Mouse (Mus musculus) ES-E14 (cell line): ENCODE measurements around the gene Vps37c. TPM values are rescaled to one million over a fixed set of nuclear protein-coding genes. Genes with fewer than 3 reads are reported as not detected.

Source experiments
- DNase-seq: peaks from one replicate; pipeline ENCODE4 v3.0.0-alpha.2; 2013; ENCODE audit warnings: low read depth, low spot score
- H3K27ac ChIP-seq: 2 replicates; pipeline ENCODE4 v1.5.1; 2012; ENCODE audit warnings: low read depth, mild to moderate bottlenecking, low read length, moderate library complexity, mixed read lengths; ENCODE audit not compliant: poor library complexity, insufficient read depth, severe bottlenecking
- H3K36me3 ChIP-seq: 2 replicates; pipeline ENCODE4 v1.6.1; 2012; ENCODE audit warnings: mild to moderate bottlenecking, low read length, moderate library complexity, mixed read lengths; ENCODE audit not compliant: control insufficient read depth, poor library complexity, insufficient read depth, severe bottlenecking
- H3K4me1 ChIP-seq, 2 experiments: fragments of 150-350 bp in 1 of 2; sonication (generic) in 1 of 2; 2 replicates each; pipeline ENCODE4 v1.6.1; 2012; ENCODE audit warnings: low read length in 2 of 2, mild to moderate bottlenecking in 1 of 2, mixed read lengths in 1 of 2; ENCODE audit not compliant: control insufficient read depth in 2 of 2, insufficient read depth in 2 of 2, poor library complexity in 1 of 2
- H3K4me3 ChIP-seq, 2 experiments: fragments of 150-350 bp in 1 of 2; sonication (generic) in 1 of 2; 2 replicates each; pipeline ENCODE4 v1.5.1; 2012; ENCODE audit warnings: low read length in 2 of 2, low read depth in 1 of 2, mild to moderate bottlenecking in 1 of 2, mixed read lengths in 1 of 2; ENCODE audit not compliant: insufficient read depth in 1 of 2, poor library complexity in 1 of 2, severe bottlenecking in 1 of 2
- H3K9ac ChIP-seq: 2 replicates; pipeline ENCODE4 v1.6.1; 2012; ENCODE audit warnings: low read depth, mild to moderate bottlenecking, low read length, mixed read lengths; ENCODE audit not compliant: poor library complexity, insufficient read depth, severe bottlenecking
- H3K9me3 ChIP-seq: fragments of 150-350 bp; sonication (generic); 2 replicates; pipeline ENCODE4 v1.6.1; 2012; ENCODE audit warnings: low read depth, mild to moderate bottlenecking, low read length; ENCODE audit not compliant: control insufficient read depth, insufficient read depth
- CHD2 ChIP-seq: IDR thresholded peaks from 2 replicates; pipeline ENCODE4 v1.6.1; 2014; ENCODE audit warnings: mild to moderate bottlenecking, low read depth, low read length, inconsistent platforms
- HCFC1 ChIP-seq: IDR thresholded peaks from 2 replicates; pipeline ENCODE4 v1.6.1; 2012; ENCODE audit warnings: low read length, inconsistent platforms, borderline replicate concordance; ENCODE audit not compliant: insufficient read depth
- MAFK ChIP-seq: IDR thresholded peaks from 2 replicates; pipeline ENCODE4 v1.6.1; 2014; ENCODE audit warnings: mild to moderate bottlenecking, low read depth, low read length, inconsistent platforms; ENCODE audit not compliant: insufficient read depth
- ZC3H11A ChIP-seq: IDR thresholded peaks from 2 replicates; pipeline ENCODE4 v1.6.1; 2012; ENCODE audit warnings: low read depth, mild to moderate bottlenecking, inconsistent platforms, low read length, borderline replicate concordance
- ZNF384 ChIP-seq: IDR thresholded peaks from 2 replicates; pipeline ENCODE4 v1.6.1; 2012; ENCODE audit warnings: low read depth, low read length, inconsistent platforms
- in situ Hi-C, 2 experiments: fragments of 600-800 bp; cut with MboI; formaldehyde crosslinking; loops; one replicate each; pipeline ENCODE4 v1.15.1; 2025; ENCODE audit warnings: low sequenced_read_pairs in 2 of 2, inconsistent platforms in 1 of 2; ENCODE audit not compliant: unreplicated experiment in 2 of 2
- total RNA-seq: library from RNA; depleted of rRNA; stranded (reverse); fragments of 300-350 nt; gene quantifications from 2 replicates; pipeline ENCODE4 v1.2.3, GENCODE M21; 2012

Gene Vps37c
- total RNA-seq, 1 experiment: 6.6 TPM

- no peaks in the 10 kb centered on the region for H3K36me3 ChIP-seq
- peaks cover 2 to 4% of the 10 kb centered on the region in 2 experiments; a peak in 3 of 4 replicates for H3K4me1 ChIP-seq
- H3K4me3 ChIP-seq: no peak overlapping the region
- no peak overlapping the region for H3K27ac ChIP-seq
- H3K9ac ChIP-seq: no peak overlapping the region
- no peaks in the 10 kb centered on the region for H3K9me3 ChIP-seq
- TF ChIP-seq ZC3H11A: no peak
- no peak for TF ChIP-seq CHD2
- no peak for TF ChIP-seq ZNF384
- no peak for TF ChIP-seq MAFK
- TF ChIP-seq HCFC1: no peak
- no peak for DNase-seq
- in situ Hi-C loops: no loop called here
Measured at GRCm38 (mm10) chr19:10681571-10681970, 7.0 kb upstream of the Vps37c start.

DNA sequence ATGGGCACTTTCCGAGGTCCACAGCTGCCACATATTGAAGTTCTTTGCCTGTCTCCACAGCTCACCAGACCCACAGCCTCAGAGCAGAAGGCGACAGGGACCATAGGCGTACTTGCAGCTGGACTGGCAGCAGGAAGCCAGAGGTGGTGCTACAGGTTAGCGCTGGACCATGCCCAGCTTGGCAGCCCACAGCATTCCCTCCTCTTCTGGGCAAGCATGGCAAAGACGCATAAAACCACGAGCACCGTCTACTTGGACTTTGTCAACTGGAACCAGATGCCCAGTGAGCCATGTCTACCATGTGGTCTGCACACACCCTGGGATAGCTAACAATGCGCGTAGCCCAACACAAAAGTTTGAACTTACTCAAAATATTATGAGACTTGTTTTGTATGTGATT is 3.5 kb upstream of the Vps37c start:
- TF ChIP-seq MAFK (no peak), HCFC1 (no peak), ZC3H11A (no peak), ZNF384 (no peak), CHD2 (no peak)
- no peak overlapping the region for H3K9ac ChIP-seq
- H3K9me3 ChIP-seq: no peaks in the 10 kb centered on the region
- H3K4me3 ChIP-seq: no peak overlapping the region
- H3K4me1 ChIP-seq: peaks cover 1 to 6% of the 10 kb centered on the region in 2 experiments; a peak in 2 of 4 replicates
- H3K27ac ChIP-seq: no peak overlapping the region
- no peaks in the 10 kb centered on the region for H3K36me3 ChIP-seq
- no peak for DNase-seq
- in situ Hi-C loops: no loop called here

DNA sequence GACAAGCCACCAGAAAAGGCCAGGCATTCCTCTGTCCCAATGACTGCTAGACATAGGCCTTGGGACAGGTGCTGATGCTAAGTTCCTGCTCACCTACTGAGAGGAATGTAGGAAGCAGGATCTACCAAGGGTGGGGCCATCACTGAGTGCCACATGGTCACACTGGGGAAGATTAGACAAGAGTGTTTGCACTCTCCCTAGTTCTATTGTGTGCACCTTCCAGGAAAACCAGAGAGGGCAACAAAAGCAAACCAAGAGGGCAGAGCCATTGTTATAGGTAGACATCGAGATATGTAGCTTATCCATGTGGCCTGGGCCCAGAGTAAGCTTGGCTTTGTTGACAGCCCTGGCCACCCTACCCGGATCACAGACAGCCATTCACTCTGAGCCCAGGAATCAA is 2.8 kb upstream of the Vps37c start:
- Histone ChIP-seq H3K4me1 (peaks cover 1 to 6% of the 10 kb centered on the region in 2 experiments; a peak in 2 of 4 replicates), H3K4me3 (no peak overlapping the region), H3K27ac (no peak overlapping the region), H3K9ac (no peak overlapping the region), H3K36me3 (no peaks in the 10 kb centered on the region), H3K9me3 (no peaks in the 10 kb centered on the region)
- TF ChIP-seq ZC3H11A: no peak
- DNase-seq: no peak
- in situ Hi-C loops: no loop called here

DNA sequence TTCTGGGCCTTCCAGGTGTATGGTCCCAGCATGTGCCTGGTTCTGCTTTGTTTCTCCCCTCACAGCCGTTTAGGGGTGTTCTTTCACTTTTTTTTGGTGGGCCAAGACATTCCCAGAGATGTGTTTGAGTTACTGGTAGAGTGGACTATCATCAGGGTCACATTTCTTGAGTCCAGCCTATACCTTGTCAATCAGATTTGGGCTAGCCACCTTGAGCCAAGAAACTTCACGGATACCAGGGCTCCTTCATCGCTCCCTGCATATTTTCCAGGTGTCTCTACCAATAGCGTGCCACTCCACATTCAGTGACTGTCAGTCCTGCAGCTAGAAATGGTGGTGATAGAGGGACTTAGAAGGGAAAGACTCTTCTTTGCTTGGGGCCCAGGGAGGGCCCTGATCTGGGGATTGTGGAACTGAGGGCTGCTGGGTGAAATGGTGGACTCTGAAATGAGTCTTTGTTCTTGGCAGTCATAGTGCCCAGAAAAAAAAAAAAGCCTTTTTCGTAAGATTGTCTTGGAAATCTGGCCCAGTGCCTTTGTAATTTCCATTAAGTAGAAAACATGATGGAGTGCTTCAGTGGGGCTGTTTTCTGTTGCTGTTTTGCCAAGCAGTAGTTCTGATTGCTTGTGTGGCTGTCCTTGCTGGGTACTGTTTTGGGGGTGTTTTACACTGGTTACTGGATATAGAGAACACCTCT is 1.1 kb downstream of the Vps37c start:
- peak overlapping the region; percentile 87 to 92 for H3K4me3 ChIP-seq
- H3K9ac ChIP-seq: peak overlapping the region; percentile 90
- no peak for DNase-seq
- TF ChIP-seq ZNF384: no peak
- no peak for TF ChIP-seq CHD2
- no peak for TF ChIP-seq HCFC1
- TF ChIP-seq ZC3H11A: no peak
- TF ChIP-seq MAFK: no peak
- H3K36me3 ChIP-seq: no peaks in the 10 kb centered on the region
- in situ Hi-C loops: no loop called here
- H3K27ac ChIP-seq: no peak overlapping the region
- no peaks in the 10 kb centered on the region for H3K9me3 ChIP-seq
- peaks cover 1 to 6% of the 10 kb centered on the region in 2 experiments; a peak in 2 of 4 replicates for H3K4me1 ChIP-seq

GRCm38 (mm10) chr19:10690336-10690735 is 1.8 kb downstream of the Vps37c start:
- Histone ChIP-seq H3K36me3 (no peaks in the 10 kb centered on the region), H3K9ac (no peak overlapping the region), H3K27ac (no peak overlapping the region), H3K4me3 (no peak overlapping the region), H3K9me3 (no peaks in the 10 kb centered on the region), H3K4me1 (peaks cover 1 to 6% of the 10 kb centered on the region in 2 experiments; a peak in 2 of 4 replicates)
- DNase-seq: no peak
- in situ Hi-C loops: no loop called here
- no peak for TF ChIP-seq MAFK
- no peak for TF ChIP-seq ZC3H11A
- no peak for TF ChIP-seq CHD2
- no peak for TF ChIP-seq HCFC1
- no peak for TF ChIP-seq ZNF384
